Mouse (Mus musculus) liver, postnatal 0 days (tissue): ENCODE results near the gene Lbx2. TPM values are rescaled to one million over a fixed set of nuclear protein-coding genes. Genes with fewer than 3 reads are reported as not detected.

Source experiments
- ATAC-seq: fragments of 200-750 bp; cut with Nextera tagmentation; 2 replicates; pipeline ENCODE4 v1.8.0; 2017; ENCODE audit warnings: mild to moderate bottlenecking, moderate library complexity
- DNase-seq: peaks from one replicate; pipeline ENCODE4 v3.0.0-alpha.2; 2016
- H3K27ac ChIP-seq: fragments of 300-500 bp; sonication (generic); 2 replicates; pipeline ENCODE4 v1.5.1; 2014; ENCODE audit warnings: antibody characterized with exemption, moderate library complexity, mild to moderate bottlenecking, low read depth
- H3K27me3 ChIP-seq: fragments of 300-500 bp; sonication (generic); 2 replicates; pipeline ENCODE4 v1.6.1; 2014; ENCODE audit warnings: low read length, control low read depth, mixed read lengths; ENCODE audit not compliant: insufficient read depth
- H3K36me3 ChIP-seq: fragments of 300-500 bp; sonication (generic); replicated peaks from 2 replicates; pipeline ENCODE4 v1.6.1; 2014; ENCODE audit warnings: mild to moderate bottlenecking, control low read depth, low read length, moderate library complexity, mixed read lengths; ENCODE audit not compliant: insufficient read depth
- H3K4me1 ChIP-seq: fragments of 300-500 bp; sonication (generic); 2 replicates; pipeline ENCODE4 v1.6.1; 2014; ENCODE audit warnings: antibody characterized with exemption, mild to moderate bottlenecking, control low read depth; ENCODE audit not compliant: insufficient read depth
- H3K4me2 ChIP-seq: fragments of 300-500 bp; sonication (generic); 2 replicates; pipeline ENCODE4 v1.6.1; 2014; ENCODE audit warnings: low read depth, mild to moderate bottlenecking, low read length, moderate library complexity, mixed read lengths
- H3K4me3 ChIP-seq: fragments of 300-500 bp; sonication (generic); 2 replicates; pipeline ENCODE4 v1.5.1; 2014; ENCODE audit warnings: low read depth, low read length
- H3K9ac ChIP-seq: fragments of 300-500 bp; sonication (generic); replicated peaks from 2 replicates; pipeline ENCODE4 v1.6.1; 2014; ENCODE audit warnings: mild to moderate bottlenecking, moderate library complexity
- H3K9me3 ChIP-seq: fragments of 300-500 bp; sonication (generic); 2 replicates; pipeline ENCODE4 v1.6.1; 2016; ENCODE audit warnings: mild to moderate bottlenecking, control low read depth, low read length, mixed read lengths
- CTCF ChIP-seq: sonication (generic); IDR thresholded peaks from 2 replicates; pipeline ENCODE4 v1.5.1; 2016; ENCODE audit warnings: antibody characterized with exemption, low read depth
- EP300 ChIP-seq: IDR thresholded peaks from 2 replicates; pipeline ENCODE4 v1.6.1; 2016; ENCODE audit warnings: antibody characterized with exemption, low read depth, mild to moderate bottlenecking
- WGBS: fragments of 180-500 bp; shearing (Covaris S2); extraction: QIAGEN DNeasy Blood & Tissue Kit; methylation state at CpG from one replicate; pipeline ENCODE4 v1.1.7; 2014; ENCODE audit not compliant: insufficient replicate concordance; 5-methylcytosine and 5-hydroxymethylcytosine counted together
- microRNA counts: library from miRNA; unstranded; fragments of <30 nt; microRNA quantifications from one replicate; lab custom pipeline; 2015
- microRNA-seq: library from miRNA; unstranded; fragments of <30 nt; microRNA quantifications from one replicate; pipeline ENCODE4, GENCODE M21; 2016
- polyA plus RNA-seq: library from polyadenylated mRNA; unstranded; fragments of >200 nt; fragmentation: Nextera tagmentation; extraction: Ambion mirVana; gene quantifications from 2 replicates; pipeline ENCODE4 v1.2.1, GENCODE M21; 2015

Gene Lbx2
- polyA plus RNA-seq, 1 experiment from 2014 or later: 0.40 TPM

DNA sequence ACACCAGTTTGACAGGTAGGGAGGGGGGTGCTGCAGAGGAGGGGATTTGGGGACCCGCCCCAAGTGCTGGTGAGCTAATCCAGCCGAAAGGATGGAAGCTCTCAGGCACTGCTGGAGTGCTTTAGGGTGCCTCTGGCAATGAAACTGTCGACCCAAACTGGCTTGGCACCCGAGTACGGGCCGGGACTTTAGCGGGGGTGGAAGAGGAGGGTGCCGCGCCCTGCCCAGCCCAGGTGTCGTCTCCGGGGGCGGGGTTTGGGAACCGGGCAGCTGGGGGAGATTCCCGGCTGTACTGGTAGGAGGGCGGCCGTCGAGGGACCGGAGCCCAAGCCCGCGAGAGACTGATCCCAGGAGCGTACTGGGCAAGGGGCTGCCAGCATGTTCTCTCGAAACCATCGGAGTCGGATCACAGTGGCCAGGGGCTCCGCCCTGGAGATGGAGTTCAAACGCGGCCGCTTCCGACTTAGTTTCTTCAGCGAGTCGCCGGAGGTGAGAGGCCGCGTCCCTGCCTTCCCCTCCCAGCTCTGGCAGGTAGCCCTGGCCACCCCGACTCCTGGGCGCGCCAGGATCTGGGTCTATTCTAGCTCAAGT lies 49.5 kb downstream of the Lbx2 start:
- Histone ChIP-seq H3K4me1 (peaks cover 42% of the 10 kb centered on the region), H3K9me3 (no peaks in the 10 kb centered on the region), H3K4me2 (peak overlapping the region; percentile 87), H3K36me3 (no peaks in the 10 kb centered on the region), H3K27ac (peak overlapping the region; percentile 86; the same call in 1 of the 2 replicates), H3K9ac (peak overlapping the region; percentile 75), H3K4me3 (peak overlapping the region; percentile 56), H3K27me3 (no peaks in the 10 kb centered on the region)
- TF ChIP-seq CTCF: no peak
- TF ChIP-seq EP300: no peak
- 19% methylated on average over 34 of the region's 37 CpGs for WGBS
- ATAC-seq (no peak), DNase-seq (peak; percentile 52)

DNA sequence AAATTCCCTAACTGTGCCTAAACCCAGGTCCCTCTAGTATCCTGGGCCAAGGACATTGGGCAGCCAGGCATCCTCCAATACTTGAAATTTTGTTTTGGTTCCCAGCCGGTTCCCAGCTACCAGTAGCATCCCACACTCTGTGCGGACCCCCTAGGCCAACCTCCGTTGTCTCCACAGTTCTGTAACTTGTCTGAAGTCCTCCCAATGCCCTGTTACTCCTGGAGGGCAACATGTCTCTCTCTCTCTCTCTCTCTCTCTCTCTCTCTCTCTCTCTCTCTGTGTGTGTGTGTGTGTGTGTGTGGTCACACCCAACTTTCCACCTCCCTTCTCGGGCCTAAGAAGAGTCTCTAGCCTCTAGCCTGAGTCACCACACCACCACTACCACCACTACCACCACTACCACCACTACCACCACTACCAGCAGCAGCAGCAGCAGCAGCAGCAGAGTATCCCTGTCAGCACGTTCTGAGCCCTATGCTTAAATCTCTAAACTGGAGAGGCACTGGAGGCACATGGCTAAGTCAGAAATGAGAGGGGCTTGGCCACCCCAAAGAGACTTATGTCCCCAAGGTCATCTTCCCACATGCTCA lies 50.2 kb downstream of the Lbx2 start:
- H3K9me3 ChIP-seq: no peaks in the 10 kb centered on the region
- peak overlapping the region; percentile 86 for H3K27ac ChIP-seq
- no peaks in the 10 kb centered on the region for H3K27me3 ChIP-seq
- H3K4me1 ChIP-seq: peaks cover 40% of the 10 kb centered on the region
- no peak for TF ChIP-seq EP300
- no peak for TF ChIP-seq CTCF
- DNase-seq (no peak), ATAC-seq (no peak)
- H3K4me3 ChIP-seq: peak overlapping the region; percentile 56
- no peaks in the 10 kb centered on the region for H3K36me3 ChIP-seq
- H3K4me2 ChIP-seq: peak overlapping the region; percentile 87
- H3K9ac ChIP-seq: peak overlapping the region; percentile 75
- WGBS: 29% methylated on average over 5 of the region's 5 CpGs

DNA sequence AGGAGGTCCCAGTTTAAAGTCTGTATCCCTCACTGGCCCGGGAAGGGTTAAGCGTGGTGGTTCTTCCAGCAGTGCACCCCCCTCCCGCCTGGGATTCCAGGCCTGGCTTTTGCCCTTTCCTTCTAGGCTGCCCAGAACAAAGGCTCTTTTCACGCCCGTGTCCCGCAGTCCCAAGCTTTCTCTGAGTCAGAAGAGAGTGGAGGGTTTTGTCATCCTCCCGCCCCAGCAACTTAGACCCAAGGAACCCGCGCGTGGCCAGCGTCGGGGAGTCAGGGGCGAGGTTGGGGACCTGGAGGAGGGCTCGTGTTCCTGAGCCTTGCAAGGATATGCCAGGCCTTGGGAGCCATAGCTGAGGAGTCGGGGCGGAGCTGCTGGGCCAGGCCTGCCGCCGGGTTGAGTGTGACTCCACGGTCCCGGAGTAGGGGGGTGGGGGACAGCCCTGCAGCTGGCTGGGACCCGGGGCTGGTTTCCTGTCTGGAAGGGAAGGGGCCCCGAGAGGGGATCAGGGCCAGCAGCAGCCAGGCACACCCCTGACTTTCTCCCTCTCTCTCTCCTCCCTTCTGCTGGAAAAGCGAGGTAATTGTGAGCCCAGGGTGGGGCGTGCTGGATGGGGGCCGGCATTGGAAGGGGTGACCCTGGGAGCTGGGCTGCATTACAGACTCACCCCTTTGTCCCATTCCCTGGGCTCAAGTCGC lies 50.9 kb downstream of the Lbx2 start:
- TF ChIP-seq CTCF (no peak), EP300 (no peak)
- Histone ChIP-seq H3K4me2 (peak overlapping the region; percentile 87), H3K9me3 (no peaks in the 10 kb centered on the region), H3K36me3 (no peaks in the 10 kb centered on the region), H3K9ac (peak overlapping the region; percentile 75), H3K4me1 (peaks cover 40% of the 10 kb centered on the region), H3K27me3 (no peaks in the 10 kb centered on the region), H3K4me3 (peak overlapping the region; percentile 56), H3K27ac (peak overlapping the region; percentile 86)
- peak; percentile 43 for ATAC-seq
- peak; percentile 55 for DNase-seq
- WGBS: 2% methylated on average over 23 of the region's 26 CpGs

DNA sequence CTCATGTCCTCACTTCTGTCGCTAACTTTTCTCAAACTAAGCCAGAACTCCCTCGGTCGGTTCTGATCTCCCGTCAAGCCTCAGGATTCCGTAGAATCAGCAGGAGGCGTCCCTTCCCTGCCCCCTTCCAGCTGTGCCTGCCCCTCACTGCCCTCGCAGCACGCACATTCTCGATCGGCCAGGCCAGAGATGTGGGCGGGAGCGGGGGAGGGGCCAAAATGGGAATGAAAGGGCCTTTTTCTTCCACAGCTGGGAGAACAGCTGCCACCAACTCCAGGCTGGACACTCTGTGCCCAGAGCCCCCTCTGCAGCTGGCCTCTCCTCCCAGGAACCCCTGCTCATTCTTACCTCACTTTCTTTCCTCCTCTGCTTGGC lies 51.4 kb downstream of the Lbx2 start:
- peak; percentile 83 for DNase-seq
- Histone ChIP-seq H3K9me3 (no peaks in the 10 kb centered on the region), H3K27me3 (0 out of 2 replicates have a peak, but pooled peaks cover 5% of the 10 kb centered on the region), H3K27ac (peak overlapping the region; percentile 86), H3K4me2 (peak overlapping the region; percentile 87), H3K36me3 (no peaks in the 10 kb centered on the region), H3K4me1 (peaks cover 43% of the 10 kb centered on the region), H3K4me3 (peak overlapping the region; percentile 56), H3K9ac (peak overlapping the region; percentile 75)
- TF ChIP-seq EP300: no peak
- TF ChIP-seq CTCF: no peak
- peak; percentile 75 for ATAC-seq
- WGBS: under 1% methylated on average over 12 of the region's 12 CpGs

MicroRNAs within 50 kb of the gene (microRNA counts, 519-probe panel; counts per million panel counts)
- microRNA mmu-miR-3470a+mmu-miR-3470b (lab: Ali Mortazavi, UCI): not detected

Small RNA genes lying within 50 kb of the gene (microRNA-seq; reads per million reads assigned to microRNA genes)
- gene Mir3470a (not detected), gene Mir7040 (not detected)

Other genes with a start within 250 kb of the Lbx2 start
- 0.08 and 0.12 TPM in 2 replicates for gene Sema4f, start 146.6 kb upstream of the Lbx2 start, polyA plus RNA-seq
- gene M1ap, start 139.5 kb upstream of the Lbx2 start, polyA plus RNA-seq: 3.8 and 4.3 TPM in 2 replicates
- gene Dok1, start 52.9 kb upstream of the Lbx2 start, polyA plus RNA-seq: 11.3 and 11.8 TPM in 2 replicates
- gene Loxl3, start 52.2 kb upstream of the Lbx2 start, polyA plus RNA-seq: 1.2 and 1.7 TPM in 2 replicates
- gene Aup1, start 31.8 kb upstream of the Lbx2 start, polyA plus RNA-seq: 175 and 180 TPM in 2 replicates
- gene Htra2, start 31.1 kb upstream of the Lbx2 start, polyA plus RNA-seq: 33.8 and 34.7 TPM in 2 replicates
- 7.5 and 8.2 TPM in 2 replicates for gene Dqx1, start 28.5 kb upstream of the Lbx2 start, polyA plus RNA-seq
- not detected in 2 replicates for gene Tlx2, start 16.1 kb upstream of the Lbx2 start, polyA plus RNA-seq
- 11.6 and 11.7 TPM in 2 replicates for gene Pcgf1, start 8.5 kb upstream of the Lbx2 start, polyA plus RNA-seq
- 0.54 and 0.71 TPM in 2 replicates for gene Ccdc142, start 15.2 kb downstream of the Lbx2 start, polyA plus RNA-seq
- gene Gm42688, start 15.2 kb downstream of the Lbx2 start, polyA plus RNA-seq: 0.85 and 0.92 TPM in 2 replicates
- gene Mrpl53, start 22.7 kb downstream of the Lbx2 start, polyA plus RNA-seq: 88.3 and 90.2 TPM in 2 replicates
- gene Mogs, start 29.1 kb downstream of the Lbx2 start, polyA plus RNA-seq: 21.4 and 21.5 TPM in 2 replicates
- 21.0 and 22.0 TPM in 2 replicates for gene Wbp1, start 35.2 kb downstream of the Lbx2 start, polyA plus RNA-seq
- 5.1 and 5.7 TPM in 2 replicates for gene Ino80b, start 39.1 kb downstream of the Lbx2 start, polyA plus RNA-seq
- 7.0 and 7.1 TPM in 2 replicates for gene Rtkn, start 49.1 kb downstream of the Lbx2 start, polyA plus RNA-seq
- gene Wdr54, start 70.0 kb downstream of the Lbx2 start, polyA plus RNA-seq: 0.17 and 0.20 TPM in 2 replicates
- gene 1700003E16Rik, start 70.0 kb downstream of the Lbx2 start, polyA plus RNA-seq: 0.25 and 0.27 TPM in 2 replicates
- 13.2 and 14.7 TPM in 2 replicates for gene Dctn1, start 79.6 kb downstream of the Lbx2 start, polyA plus RNA-seq
- gene Slc4a5, start 133.5 kb downstream of the Lbx2 start, polyA plus RNA-seq: 0.04 and 0.05 TPM in 2 replicates
- 16.6 and 20.9 TPM in 2 replicates for gene Mthfd2, start 239.5 kb downstream of the Lbx2 start, polyA plus RNA-seq
- gene Mob1a, start 239.6 kb downstream of the Lbx2 start, polyA plus RNA-seq: 17.2 and 20.9 TPM in 2 replicates